Mouse (Mus musculus): ENCODE measurements at regions not wholly inside any gene's neighbourhood (a gene's known extent, or its start where the extent isn't known, plus 50 kb on each side); places are given as distances from the start of the nearest gene placed in this dataset.

DNA sequence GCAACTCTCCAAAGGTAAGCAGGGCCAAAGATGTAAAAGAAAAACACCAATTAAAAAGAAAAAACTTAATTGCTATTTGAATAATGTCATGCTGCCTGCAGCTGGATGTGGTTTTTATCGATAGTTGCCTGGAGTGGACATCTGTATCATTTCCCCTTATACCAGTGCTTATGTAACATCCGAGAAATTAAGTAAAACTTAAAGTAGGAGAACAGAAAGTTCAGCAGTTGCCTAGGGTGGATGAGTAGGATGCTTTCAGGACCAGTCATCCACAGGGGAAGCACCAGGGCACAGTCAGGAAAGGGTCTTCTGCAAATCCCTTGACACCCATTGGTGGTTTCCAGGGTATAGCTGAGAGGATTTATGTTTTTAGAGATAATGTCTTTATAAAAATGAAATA is 248.9 kb upstream of the Prdm1 start:
- Histone ChIP-seq H3K9ac (replicated peaks; ENCODE audit: low read depth, low read length) (no peak overlapping the region), H3K4me3 (ENCODE audit: low read depth, low read length) (no peak overlapping the region), H3K27ac (ENCODE audit: low read length) (no peak overlapping the region), H3K4me2 (replicated peaks; ENCODE audit: low read depth, low read length) (no peak overlapping the region), H3K9me3 (ENCODE audit: control insufficient read depth, low read depth, low read length) (no peaks in the 10 kb centered on the region), H3K4me1 (ENCODE audit: control insufficient read depth, insufficient read depth, low read length) (no peaks in the 10 kb centered on the region), H3K27me3 (ENCODE audit: control insufficient read depth, insufficient read depth, low read length) (no peaks in the 10 kb centered on the region), H3K36me3 (ENCODE audit: control insufficient read depth, insufficient read depth, low read length) (no peaks in the 10 kb centered on the region)
- WGBS: 89% methylated on average over 2 of the region's 2 CpGs
- ATAC-seq (ENCODE audit: insufficient number of reproducible peaks, insufficient read depth, low FRiP score, low read depth): no peak

DNA sequence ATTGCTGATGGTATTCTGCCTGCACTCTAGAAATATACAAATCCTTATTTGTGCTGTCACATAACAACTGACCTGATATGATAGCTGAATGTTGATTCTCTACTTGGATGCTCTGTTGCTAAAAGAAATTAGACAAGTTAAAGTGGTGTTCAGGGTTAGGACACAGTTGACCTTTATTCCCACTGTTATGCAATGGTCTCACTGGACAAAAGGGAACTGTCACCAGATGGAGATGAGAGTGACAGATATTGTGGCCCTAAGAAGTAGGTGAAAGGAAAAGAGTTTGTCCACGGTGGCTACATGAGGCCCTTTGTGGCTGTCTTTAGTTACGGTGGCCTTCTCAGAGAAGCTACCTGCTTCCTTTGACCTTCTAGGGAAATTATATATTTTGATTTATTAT is 247.9 kb upstream of the Prdm1 start:
- no peaks in the 10 kb centered on the region for H3K36me3 ChIP-seq (ENCODE audit: control insufficient read depth, insufficient read depth, low read length)
- no peak overlapping the region for H3K27ac ChIP-seq (ENCODE audit: low read length)
- ATAC-seq (ENCODE audit: insufficient number of reproducible peaks, insufficient read depth, low FRiP score, low read depth): no peak
- H3K27me3 ChIP-seq (ENCODE audit: control insufficient read depth, insufficient read depth, low read length): no peaks in the 10 kb centered on the region
- no peak overlapping the region for H3K4me2 ChIP-seq (replicated peaks; ENCODE audit: low read depth, low read length)
- H3K9me3 ChIP-seq (ENCODE audit: control insufficient read depth, low read depth, low read length): no peaks in the 10 kb centered on the region
- H3K9ac ChIP-seq (replicated peaks; ENCODE audit: low read depth, low read length): no peak overlapping the region
- no peaks in the 10 kb centered on the region for H3K4me1 ChIP-seq (ENCODE audit: control insufficient read depth, insufficient read depth, low read length)
- 73% methylated on average over 2 of the region's 2 CpGs for WGBS
- no peak overlapping the region for H3K4me3 ChIP-seq (ENCODE audit: low read depth, low read length)

DNA sequence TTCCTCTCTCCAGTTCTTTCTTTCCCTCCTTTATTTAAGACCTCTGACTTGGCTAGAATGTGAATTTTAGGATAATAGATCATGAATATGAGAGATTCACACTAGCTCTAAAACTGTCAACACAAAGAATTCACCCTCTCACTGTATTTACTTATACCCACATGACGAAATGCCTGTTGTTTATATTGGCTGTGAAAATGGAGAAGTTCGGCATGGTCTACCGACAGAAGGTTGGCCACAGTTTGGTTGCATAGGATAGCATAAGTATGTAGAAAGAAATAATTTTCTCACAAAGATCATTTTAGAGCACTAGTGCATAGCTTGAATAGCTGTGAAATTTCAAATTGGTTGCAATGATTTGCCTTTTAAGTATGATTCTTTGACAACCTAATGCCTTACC is 237.2 kb upstream of the Prdm1 start:
- Histone ChIP-seq H3K4me3 (ENCODE audit: low read depth, low read length) (no peak overlapping the region), H3K9me3 (ENCODE audit: control insufficient read depth, low read depth, low read length) (no peaks in the 10 kb centered on the region), H3K4me2 (replicated peaks; ENCODE audit: low read depth, low read length) (no peak overlapping the region), H3K27ac (ENCODE audit: low read length) (no peak overlapping the region), H3K36me3 (ENCODE audit: control insufficient read depth, insufficient read depth, low read length) (no peaks in the 10 kb centered on the region), H3K9ac (replicated peaks; ENCODE audit: low read depth, low read length) (no peak overlapping the region), H3K27me3 (ENCODE audit: control insufficient read depth, insufficient read depth, low read length) (no peaks in the 10 kb centered on the region), H3K4me1 (ENCODE audit: control insufficient read depth, insufficient read depth, low read length) (no peaks in the 10 kb centered on the region)
- no peak for ATAC-seq (ENCODE audit: insufficient number of reproducible peaks, insufficient read depth, low FRiP score, low read depth)
- 27% methylated on average over 3 of the region's 3 CpGs for WGBS

DNA sequence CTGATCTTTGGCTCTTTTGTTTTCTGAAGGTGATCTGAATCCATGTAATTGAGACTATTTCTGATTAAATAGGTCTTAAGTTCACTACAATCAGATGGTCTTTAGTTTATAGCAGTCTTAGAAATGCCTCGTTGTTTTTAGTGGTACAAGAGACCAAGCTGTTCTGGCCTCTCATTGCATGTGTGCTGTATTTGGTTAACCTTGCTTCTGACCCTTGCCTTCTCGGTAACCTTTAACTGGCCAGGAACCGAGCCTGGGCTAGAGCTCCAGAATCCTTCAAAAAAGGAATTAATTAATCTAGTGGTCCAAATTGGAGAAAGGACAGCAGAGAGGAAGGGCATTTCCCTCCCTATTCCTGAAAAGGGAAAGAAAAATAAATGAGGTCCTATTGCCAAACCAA is 234.8 kb upstream of the Prdm1 start:
- no peak overlapping the region for H3K4me3 ChIP-seq (ENCODE audit: low read depth, low read length)
- no peak for ATAC-seq (ENCODE audit: insufficient number of reproducible peaks, insufficient read depth, low FRiP score, low read depth)
- H3K4me1 ChIP-seq (ENCODE audit: control insufficient read depth, insufficient read depth, low read length): no peaks in the 10 kb centered on the region
- no peak overlapping the region for H3K9ac ChIP-seq (replicated peaks; ENCODE audit: low read depth, low read length)
- 23% methylated on average over 3 of the region's 3 CpGs for WGBS
- no peaks in the 10 kb centered on the region for H3K36me3 ChIP-seq (ENCODE audit: control insufficient read depth, insufficient read depth, low read length)
- H3K27me3 ChIP-seq (ENCODE audit: control insufficient read depth, insufficient read depth, low read length): no peaks in the 10 kb centered on the region
- no peak overlapping the region for H3K27ac ChIP-seq (ENCODE audit: low read length)
- H3K4me2 ChIP-seq (replicated peaks; ENCODE audit: low read depth, low read length): no peak overlapping the region
- H3K9me3 ChIP-seq (ENCODE audit: control insufficient read depth, low read depth, low read length): no peaks in the 10 kb centered on the region

DNA sequence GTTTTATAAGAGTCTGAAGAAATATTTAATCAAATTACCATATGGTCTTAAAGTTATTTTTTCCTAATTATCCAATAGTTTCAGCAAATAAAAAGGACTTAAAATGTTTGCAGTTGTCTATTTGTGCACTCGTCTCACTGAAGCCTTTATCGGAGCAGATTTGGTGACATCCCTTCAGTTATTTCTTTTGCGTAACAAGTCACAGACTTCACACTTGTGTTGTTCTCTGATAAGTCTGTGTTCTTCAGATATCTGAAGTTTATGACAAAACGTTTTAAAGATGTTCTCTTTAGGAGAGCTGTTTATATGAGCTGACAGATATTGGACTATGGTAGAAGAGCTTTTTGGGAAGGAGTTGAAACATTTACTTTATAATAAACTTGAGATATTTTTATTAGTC is 233.8 kb upstream of the Prdm1 start:
- no peaks in the 10 kb centered on the region for H3K27me3 ChIP-seq (ENCODE audit: control insufficient read depth, insufficient read depth, low read length)
- no peak overlapping the region for H3K4me2 ChIP-seq (replicated peaks; ENCODE audit: low read depth, low read length)
- no peak for ATAC-seq (ENCODE audit: insufficient number of reproducible peaks, insufficient read depth, low FRiP score, low read depth)
- no peaks in the 10 kb centered on the region for H3K36me3 ChIP-seq (ENCODE audit: control insufficient read depth, insufficient read depth, low read length)
- H3K27ac ChIP-seq (ENCODE audit: low read length): no peak overlapping the region
- WGBS: 69% methylated on average over 4 of the region's 4 CpGs
- no peak overlapping the region for H3K9ac ChIP-seq (replicated peaks; ENCODE audit: low read depth, low read length)
- no peaks in the 10 kb centered on the region for H3K9me3 ChIP-seq (ENCODE audit: control insufficient read depth, low read depth, low read length)
- no peak overlapping the region for H3K4me3 ChIP-seq (ENCODE audit: low read depth, low read length)
- H3K4me1 ChIP-seq (ENCODE audit: control insufficient read depth, insufficient read depth, low read length): no peaks in the 10 kb centered on the region

DNA sequence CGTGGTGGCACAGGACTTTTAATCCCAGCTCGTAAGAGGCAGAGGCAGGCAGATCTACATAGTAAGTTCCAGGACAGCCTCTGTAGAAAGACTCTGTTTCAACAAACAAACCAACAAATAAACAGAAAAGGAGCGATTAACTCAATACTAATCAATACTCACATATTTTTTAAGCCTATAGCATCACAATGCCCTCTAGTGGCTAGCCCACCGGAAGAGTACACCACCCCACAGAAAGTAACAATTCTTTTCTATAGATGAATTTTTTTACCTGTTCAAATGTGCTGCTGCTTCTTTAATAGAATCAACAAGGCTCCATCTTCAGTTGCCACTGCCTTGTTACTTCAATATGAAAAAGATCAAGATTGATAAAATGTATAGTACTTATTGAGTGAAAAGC is 233.0 kb upstream of the Prdm1 start:
- no peaks in the 10 kb centered on the region for H3K27me3 ChIP-seq (ENCODE audit: control insufficient read depth, insufficient read depth, low read length)
- no peak for ATAC-seq (ENCODE audit: insufficient number of reproducible peaks, insufficient read depth, low FRiP score, low read depth)

DNA sequence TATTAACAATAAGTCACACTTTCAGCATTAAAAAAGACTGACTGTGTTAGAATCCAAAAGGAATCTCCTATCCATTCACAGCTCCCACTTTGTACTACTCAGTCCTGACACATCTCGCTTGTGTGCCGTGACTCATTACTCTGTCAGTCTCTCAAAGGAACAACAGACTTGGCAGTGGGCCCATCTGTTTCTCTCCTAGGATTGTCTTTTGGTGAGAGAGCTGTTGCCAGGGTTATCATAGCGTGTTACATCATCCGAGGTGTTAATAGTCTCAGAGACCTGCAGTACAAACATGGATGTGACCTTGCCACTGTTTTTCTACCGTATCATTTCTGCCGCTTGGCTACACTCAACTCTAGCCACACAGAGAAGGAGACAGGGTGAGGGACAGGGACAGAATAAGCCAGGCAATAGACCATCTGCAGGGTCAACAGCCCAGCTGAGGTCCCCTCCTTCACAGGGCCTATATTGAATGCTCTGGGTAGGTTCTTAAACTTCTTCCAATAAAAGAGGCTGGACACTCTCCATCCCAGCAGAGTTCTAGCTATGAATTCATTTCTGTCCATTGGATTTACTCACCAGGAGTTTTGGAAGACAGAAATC is 227.2 kb upstream of the Prdm1 start:
- no peaks in the 10 kb centered on the region for H3K27me3 ChIP-seq (ENCODE audit: control insufficient read depth, insufficient read depth, low read length)
- no peaks in the 10 kb centered on the region for H3K9me3 ChIP-seq (ENCODE audit: control insufficient read depth, low read depth, low read length)
- H3K4me2 ChIP-seq (replicated peaks; ENCODE audit: low read depth, low read length): no peak overlapping the region
- no peak overlapping the region for H3K9ac ChIP-seq (replicated peaks; ENCODE audit: low read depth, low read length)
- H3K4me3 ChIP-seq (ENCODE audit: low read depth, low read length): no peak overlapping the region
- WGBS: 77% methylated on average over 6 of the region's 6 CpGs
- no peaks in the 10 kb centered on the region for H3K36me3 ChIP-seq (ENCODE audit: control insufficient read depth, insufficient read depth, low read length)
- no peak overlapping the region for H3K27ac ChIP-seq (ENCODE audit: low read length)
- ATAC-seq (ENCODE audit: insufficient number of reproducible peaks, insufficient read depth, low FRiP score, low read depth): no peak
- H3K4me1 ChIP-seq (ENCODE audit: control insufficient read depth, insufficient read depth, low read length): no peaks in the 10 kb centered on the region

More for the DNA sequence above, 233.0 kb upstream of the Prdm1 start:
- Histone ChIP-seq H3K4me3 (ENCODE audit: low read depth, low read length) (no peak overlapping the region), H3K36me3 (ENCODE audit: control insufficient read depth, insufficient read depth, low read length) (no peaks in the 10 kb centered on the region), H3K4me1 (ENCODE audit: control insufficient read depth, insufficient read depth, low read length) (no peaks in the 10 kb centered on the region), H3K9ac (replicated peaks; ENCODE audit: low read depth, low read length) (no peak overlapping the region), H3K4me2 (replicated peaks; ENCODE audit: low read depth, low read length) (no peak overlapping the region), H3K9me3 (ENCODE audit: control insufficient read depth, low read depth, low read length) (no peaks in the 10 kb centered on the region), H3K27ac (ENCODE audit: low read length) (no peak overlapping the region)
- WGBS: 74% methylated on average over 4 of the region's 4 CpGs

DNA sequence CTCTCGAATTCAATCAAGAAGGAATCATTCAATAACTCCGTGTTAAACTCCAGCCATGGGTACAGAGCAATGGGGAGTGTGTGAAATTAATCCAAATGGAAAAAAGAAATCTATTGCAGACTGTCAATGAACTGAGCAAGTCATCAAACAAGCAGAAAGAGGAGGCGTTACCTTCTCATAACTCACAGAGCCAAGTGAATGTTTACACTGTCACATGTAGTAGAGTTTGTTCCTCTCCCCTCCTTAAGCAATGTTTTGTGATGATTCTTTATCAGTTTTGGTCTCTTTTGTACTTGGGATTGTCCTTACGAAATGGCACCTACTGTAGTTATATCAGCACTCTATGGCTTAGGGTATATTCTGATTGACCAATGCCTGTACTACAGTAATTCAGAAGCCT is 226.6 kb upstream of the Prdm1 start:
- no peak overlapping the region for H3K4me2 ChIP-seq (replicated peaks; ENCODE audit: low read depth, low read length)
- no peaks in the 10 kb centered on the region for H3K36me3 ChIP-seq (ENCODE audit: control insufficient read depth, insufficient read depth, low read length)
- whole genome bisulfite sequencing: 73% methylated on average over 4 of the region's 4 CpGs

DNA sequence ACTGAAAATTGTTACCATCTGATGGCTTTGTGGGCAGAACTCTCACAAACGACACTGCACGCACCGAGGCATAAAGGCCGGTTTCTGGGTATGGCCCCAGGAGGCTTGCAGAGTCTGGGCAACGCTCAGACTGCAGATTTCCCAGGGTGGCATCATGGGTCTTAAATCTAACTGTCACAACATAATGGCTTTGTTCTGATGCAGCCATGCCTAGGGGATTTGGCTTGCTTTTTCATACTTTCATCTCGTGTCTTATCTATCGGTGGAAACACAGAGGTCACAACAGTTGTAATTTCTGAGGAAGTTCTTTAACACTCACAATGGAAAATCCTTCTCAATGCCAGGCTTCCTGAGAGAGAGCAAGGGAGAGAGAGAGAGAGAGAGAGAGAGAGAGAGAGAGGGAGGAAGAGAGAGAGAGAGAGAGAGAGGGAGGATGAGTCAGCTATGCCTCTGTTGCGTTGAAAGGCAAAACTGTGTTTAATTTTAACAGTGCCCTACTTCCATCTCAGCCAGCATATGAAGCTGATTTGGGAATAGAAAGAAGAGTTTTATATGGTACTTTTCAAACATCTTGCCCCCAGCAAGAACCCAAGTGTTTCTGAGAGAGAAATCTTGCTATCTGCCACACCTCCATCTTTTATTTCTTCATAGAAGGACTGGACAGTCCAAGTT is 224.6 kb upstream of the Prdm1 start:
- no peak for ATAC-seq (ENCODE audit: insufficient number of reproducible peaks, insufficient read depth, low FRiP score, low read depth)
- no peak overlapping the region for H3K4me2 ChIP-seq (replicated peaks; ENCODE audit: low read depth, low read length)
- WGBS: 85% methylated on average over 8 of the region's 8 CpGs
- H3K9ac ChIP-seq (replicated peaks; ENCODE audit: low read depth, low read length): no peak overlapping the region
- no peaks in the 10 kb centered on the region for H3K27me3 ChIP-seq (ENCODE audit: control insufficient read depth, insufficient read depth, low read length)
- no peak overlapping the region for H3K4me3 ChIP-seq (ENCODE audit: low read depth, low read length)
- no peaks in the 10 kb centered on the region for H3K9me3 ChIP-seq (ENCODE audit: control insufficient read depth, low read depth, low read length)
- H3K4me1 ChIP-seq (ENCODE audit: control insufficient read depth, insufficient read depth, low read length): no peaks in the 10 kb centered on the region
- no peaks in the 10 kb centered on the region for H3K36me3 ChIP-seq (ENCODE audit: control insufficient read depth, insufficient read depth, low read length)
- no peak overlapping the region for H3K27ac ChIP-seq (ENCODE audit: low read length)

More for the DNA sequence above, 226.6 kb upstream of the Prdm1 start:
- no peak for ATAC-seq (ENCODE audit: insufficient number of reproducible peaks, insufficient read depth, low FRiP score, low read depth)
- no peaks in the 10 kb centered on the region for H3K4me1 ChIP-seq (ENCODE audit: control insufficient read depth, insufficient read depth, low read length)
- H3K4me3 ChIP-seq (ENCODE audit: low read depth, low read length): no peak overlapping the region
- no peaks in the 10 kb centered on the region for H3K9me3 ChIP-seq (ENCODE audit: control insufficient read depth, low read depth, low read length)
- H3K27me3 ChIP-seq (ENCODE audit: control insufficient read depth, insufficient read depth, low read length): no peaks in the 10 kb centered on the region
- no peak overlapping the region for H3K9ac ChIP-seq (replicated peaks; ENCODE audit: low read depth, low read length)
- no peak overlapping the region for H3K27ac ChIP-seq (ENCODE audit: low read length)

All from stomach, embryonic 14.5 days (tissue).